In genomic region chr2:72898094-72898781, GRCm38 (mm10) we compare ENCODE assay signal across 16 mouse cellular contexts.
A peak's percentile ranks its signal among the peaks of the same experiment; 100 is the strongest.
DNase-seq lines count a peak whose midpoint lies in the region; ATAC-seq and TF ChIP-seq lines count a peak whose summit lies in the region.
"Had no signal": no experiment of that assay in that cellular context is flagged by ENCODE, and none has a peak within 500 bp of the region (broad histone marks: within the 10 kb centered on the region; RNA-seq: fewer than 3 reads in every experiment).

No protein-coding gene starts in this region.

- no peak for TF ChIP-seq POLR2A in cerebellum, adult 2 months (IDR thresholded peaks at IDR 0.05; ENCODE audit: borderline replicate concordance, insufficient read depth, low read length)

- no peaks in the 10 kb centered on the region for H3K4me1 ChIP-seq in cerebellum, adult 2 months (ENCODE audit: control insufficient read depth, insufficient read depth, low read length)
- H3K4me1 ChIP-seq in heart, embryonic 16.5 days (ENCODE audit: control insufficient read depth, insufficient read depth, low read length), result peaks cover 2% of the 10 kb centered on the region; the same call in 1 of the 2 replicates
- H3K4me1 ChIP-seq in stomach, postnatal 0 days (replicated peaks; ENCODE audit: control insufficient read depth, insufficient read depth), result no peaks in the 10 kb centered on the region
- H3K4me1 ChIP-seq: neural tube, embryonic 15.5 days had no signal

- no peak overlapping the region for H3K4me2 ChIP-seq in heart, embryonic 16.5 days (ENCODE audit: low read depth, low read length)
- no peak overlapping the region for H3K4me2 ChIP-seq in stomach, postnatal 0 days (replicated peaks; ENCODE audit: low read depth)
- H3K4me2 ChIP-seq: neural tube, embryonic 15.5 days had no signal

- no peak overlapping the region for H3K9ac ChIP-seq in heart, embryonic 16.5 days (ENCODE audit: low read length)
- no peak overlapping the region for H3K9ac ChIP-seq in stomach, postnatal 0 days (ENCODE audit: low read length)
- H3K9ac ChIP-seq: neural tube, embryonic 15.5 days had no signal

- no peak overlapping the region for H3K4me3 ChIP-seq in cerebellum, adult 2 months (replicated peaks; ENCODE audit: insufficient read depth, low read depth, low read length)
- H3K4me3 ChIP-seq in heart, embryonic 16.5 days (ENCODE audit: low read length), result no peak overlapping the region
- no peak overlapping the region for H3K4me3 ChIP-seq in stomach, postnatal 0 days (ENCODE audit: low read depth, low read length)
- H3K4me3 ChIP-seq: left cerebral cortex, adult 2 months; neural tube, embryonic 15.5 days had no signal

- H3K9me3 ChIP-seq in heart, embryonic 16.5 days (replicated peaks; ENCODE audit: control insufficient read depth, low read length), result peaks cover 13% of the 10 kb centered on the region
- H3K9me3 ChIP-seq in stomach, postnatal 0 days (ENCODE audit: control insufficient read depth, low read length), result no peaks in the 10 kb centered on the region
- H3K9me3 ChIP-seq: G1E had no signal

- peak; percentile 87 for ATAC-seq in heart, embryonic 16.5 days (replicated peaks; ENCODE audit: extremely low read depth, insufficient read depth, low FRiP score)
- peak; percentile 12; the same call in 1 of the 2 replicates for ATAC-seq in stomach, postnatal 0 days (ENCODE audit: low FRiP score, low TSS enrichment)
- ATAC-seq: forebrain, embryonic 16.5 days; inflammation-experienced regulatory T-cells, adult 6 months had no signal

- no peaks in the 10 kb centered on the region for H3K27me3 ChIP-seq in cerebellum, adult 2 months (ENCODE audit: control insufficient read depth, insufficient read depth, low read length)
- no peaks in the 10 kb centered on the region for H3K27me3 ChIP-seq in heart, embryonic 16.5 days (ENCODE audit: control insufficient read depth, insufficient read depth, low read length)
- H3K27me3 ChIP-seq in stomach, postnatal 0 days (ENCODE audit: control insufficient read depth, insufficient read depth, low read length), result no peaks in the 10 kb centered on the region
- H3K27me3 ChIP-seq: neural tube, embryonic 15.5 days had no signal

- no peaks in the 10 kb centered on the region for H3K36me3 ChIP-seq in heart, embryonic 16.5 days (ENCODE audit: control insufficient read depth, insufficient read depth)
- H3K36me3 ChIP-seq in stomach, postnatal 0 days (ENCODE audit: control insufficient read depth, insufficient read depth, low read length), result no peaks in the 10 kb centered on the region
- H3K36me3 ChIP-seq: G1E; neural tube, embryonic 15.5 days had no signal

- no peak overlapping the region for H3K27ac ChIP-seq in cerebellum, adult 2 months (ENCODE audit: insufficient read depth, low read length)
- H3K27ac ChIP-seq in heart, embryonic 16.5 days (ENCODE audit: low read length), result peak overlapping the region; percentile 76
- no peak overlapping the region for H3K27ac ChIP-seq in stomach, postnatal 0 days (replicated peaks)
- H3K27ac ChIP-seq: left cerebral cortex, adult 2 months; neural tube, embryonic 15.5 days had no signal

- peak; percentile 29 to 33 for DNase-seq in cerebellum, postnatal 10 days
- no peak for DNase-seq in cerebellum, adult 2 months
- peak; percentile 8 for DNase-seq in right cerebral cortex, postnatal 4 days
- DNase-seq in right cerebral cortex, adult 2 months (ENCODE audit: low spot score in 2 of 2), result no peak
- DNase-seq in stomach, postnatal 0 days (ENCODE audit: low spot score), result no peak
- DNase-seq in gastrocnemius, adult 8-10 months (ENCODE audit: low spot score in 2 of 2), result no peak
- DNase-seq in left cerebral cortex, adult 8-10 months (ENCODE audit: low spot score in 2 of 2), result no peak
- DNase-seq: B cell, adult 2 months; liver; thymus, adult 18-20 months had no signal

- no peak for TF ChIP-seq CTCF in cerebellum, adult 2 months (IDR thresholded peaks at IDR 0.05; ENCODE audit: borderline replicate concordance, insufficient read depth, low read depth, low read length)
- TF ChIP-seq CTCF in stomach, postnatal 0 days (IDR thresholded peaks at IDR 0.05; ENCODE audit: low read depth), result no peak

- no peak for TF ChIP-seq EP300 in stomach, postnatal 0 days (optimal IDR thresholded peaks at IDR 0.05)

- 25% methylated on average over 3 of the region's 3 CpGs for WGBS in cerebellum, adult 2 months
- WGBS in heart, embryonic 16.5 days, result 21% methylated on average over 3 of the region's 3 CpGs
- 46% methylated on average over 3 of the region's 3 CpGs for WGBS in stomach, postnatal 0 days

Comparison
In these comparisons a context has a peak if more than half of its experiments do, and no peak if none do; other contexts are left out.
1. DNase-seq: peak in cerebellum, postnatal 10 days (2 of 2) and right cerebral cortex, postnatal 4 days (single experiment); none in cerebellum, adult 2 months (0 of 2), right cerebral cortex, adult 2 months (0 of 2), stomach, postnatal 0 days (single experiment), gastrocnemius, adult 8-10 months (0 of 2) and left cerebral cortex, adult 8-10 months (0 of 2).